Mouse (Mus musculus): Measurements from ENCODE around the gene Cacna1a.

Gene Cacna1a

GRCm38 (mm10) chr8:84413886-84414851 is 25.9 kb downstream of the Cacna1a start:
- no peak for DNase-seq (ENCODE audit: low spot score)

- DNase-seq (ENCODE audit: low spot score) = no peak
Measured at GRCm38 (mm10) chr8:84414918-84415317, 26.7 kb downstream of the Cacna1a start.

DNA sequence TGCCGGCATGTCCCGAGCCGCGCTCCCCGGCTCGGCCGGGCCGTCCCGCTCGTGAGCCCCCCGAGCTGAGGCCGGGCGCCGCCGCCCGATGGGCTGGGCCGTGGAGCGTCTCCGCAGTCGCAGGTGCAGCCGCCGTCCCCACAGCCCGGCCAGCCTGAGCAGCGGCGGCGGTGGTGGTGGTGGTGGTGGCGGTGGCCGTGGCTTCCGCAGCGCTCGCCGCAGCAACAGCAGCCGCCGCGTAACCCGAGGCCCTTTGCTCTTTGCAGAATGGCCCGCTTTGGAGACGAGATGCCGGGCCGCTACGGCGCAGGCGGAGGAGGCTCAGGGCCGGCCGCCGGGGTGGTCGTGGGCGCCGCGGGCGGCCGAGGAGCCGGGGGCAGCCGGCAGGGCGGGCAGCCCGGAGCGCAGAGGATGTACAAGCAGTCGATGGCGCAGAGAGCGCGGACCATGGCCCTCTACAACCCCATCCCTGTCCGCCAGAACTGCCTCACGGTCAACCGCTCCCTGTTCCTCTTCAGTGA is 27.2 kb downstream of the Cacna1a start:
- DNase-seq (ENCODE audit: low spot score) = no peak

GRCm38 (mm10) chr8:84416041-84416440 is 27.8 kb downstream of the Cacna1a start:
- no peak for DNase-seq (ENCODE audit: low spot score)

GRCm38 (mm10) chr8:84416915-84417314 is 28.7 kb downstream of the Cacna1a start:
- no peak for DNase-seq (ENCODE audit: low spot score)

DNA sequence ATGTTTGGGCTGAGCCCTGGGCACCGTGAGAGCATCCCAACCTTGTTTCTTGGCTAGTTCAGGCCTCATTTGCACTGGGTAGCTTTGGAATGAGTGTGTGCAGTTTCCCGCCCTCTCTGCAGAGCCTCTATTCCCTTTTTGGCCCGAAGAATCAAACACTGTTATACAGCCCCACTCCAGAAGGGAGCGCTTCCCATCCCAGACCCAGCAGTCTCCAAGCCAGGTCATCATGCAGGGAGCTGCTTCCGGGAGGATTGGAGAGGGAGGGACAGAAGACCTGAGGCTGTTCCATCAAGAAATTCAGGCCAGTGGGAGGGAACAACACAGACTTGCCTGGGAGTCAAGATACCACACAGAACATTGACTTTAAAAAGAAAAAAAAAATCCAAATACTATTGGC is 29.6 kb downstream of the Cacna1a start:
- no peak for DNase-seq (ENCODE audit: low spot score)

DNA sequence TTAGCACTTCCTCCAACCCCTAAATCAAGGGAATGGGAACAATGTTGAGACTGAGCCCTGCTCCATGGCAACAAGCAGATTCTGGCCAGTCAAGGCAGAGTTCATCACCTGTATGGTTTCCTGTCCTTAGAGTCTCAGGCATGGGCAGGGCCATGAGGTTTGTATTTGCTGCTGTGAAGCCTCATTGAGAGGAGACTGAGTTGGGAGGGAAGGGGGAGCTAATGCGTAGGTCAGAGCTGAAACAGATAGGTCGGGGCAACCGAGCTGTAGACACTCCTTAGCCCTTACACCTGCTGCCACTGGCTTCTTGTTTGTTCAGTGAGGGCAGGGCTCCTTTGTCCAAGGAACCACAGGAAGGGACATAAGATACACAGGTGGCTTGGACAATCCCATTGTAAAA is 36.2 kb downstream of the Cacna1a start:
- DNase-seq (ENCODE audit: low spot score) = no peak

- DNase-seq (ENCODE audit: low spot score) = no peak
Measured at GRCm38 (mm10) chr8:84426087-84426486, 37.8 kb downstream of the Cacna1a start.

DNA sequence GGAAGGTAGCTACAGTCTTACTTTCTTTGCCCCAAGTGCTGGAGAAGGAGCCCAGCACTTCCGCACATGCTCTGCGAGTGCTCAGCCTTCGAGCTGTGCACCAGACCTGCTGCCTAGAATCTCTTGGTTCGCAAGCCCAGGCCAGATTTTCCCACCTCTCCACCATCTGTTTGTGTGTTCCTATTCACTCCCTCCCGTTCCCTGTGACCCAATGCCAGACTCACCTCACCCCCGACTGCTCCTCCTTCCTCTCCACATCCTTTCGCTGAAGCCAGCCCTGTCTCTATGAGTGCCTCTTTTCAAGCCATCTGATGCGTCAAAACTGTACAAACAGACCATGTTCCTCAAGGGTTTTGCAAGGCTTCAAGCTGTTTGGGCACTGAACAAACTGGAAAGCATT is 38.3 kb downstream of the Cacna1a start:
- DNase-seq (ENCODE audit: low spot score) = no peak

DNA sequence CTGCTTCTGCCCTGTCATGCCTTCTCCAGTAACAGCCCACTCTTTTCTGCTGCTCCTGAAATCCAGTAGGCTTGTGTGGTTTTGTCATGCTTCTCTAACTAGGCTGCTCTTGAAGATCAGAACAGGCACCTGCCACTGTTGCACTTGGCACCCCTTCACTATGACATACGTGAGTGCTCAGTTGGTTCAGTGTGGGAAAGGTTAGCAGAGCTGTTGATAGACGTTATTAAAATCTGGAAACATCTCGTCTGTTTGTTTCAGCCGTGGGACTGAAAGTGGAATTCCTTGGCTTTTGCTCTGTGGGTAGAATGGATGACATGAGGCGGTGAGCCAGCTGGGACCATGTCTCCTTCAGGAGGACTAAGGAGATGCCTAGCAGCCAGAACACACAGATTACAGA is 39.8 kb downstream of the Cacna1a start:
- DNase-seq (ENCODE audit: low spot score) = no peak

GRCm38 (mm10) chr8:84429014-84429413 is 40.8 kb downstream of the Cacna1a start:
- no peak for DNase-seq (ENCODE audit: low spot score)

GRCm38 (mm10) chr8:84429492-84429891 is 41.3 kb downstream of the Cacna1a start:
- no peak for DNase-seq (ENCODE audit: low spot score)

GRCm38 (mm10) chr8:84435370-84435769 is 47.1 kb downstream of the Cacna1a start:
- no peak for DNase-seq (ENCODE audit: low spot score)

DNA sequence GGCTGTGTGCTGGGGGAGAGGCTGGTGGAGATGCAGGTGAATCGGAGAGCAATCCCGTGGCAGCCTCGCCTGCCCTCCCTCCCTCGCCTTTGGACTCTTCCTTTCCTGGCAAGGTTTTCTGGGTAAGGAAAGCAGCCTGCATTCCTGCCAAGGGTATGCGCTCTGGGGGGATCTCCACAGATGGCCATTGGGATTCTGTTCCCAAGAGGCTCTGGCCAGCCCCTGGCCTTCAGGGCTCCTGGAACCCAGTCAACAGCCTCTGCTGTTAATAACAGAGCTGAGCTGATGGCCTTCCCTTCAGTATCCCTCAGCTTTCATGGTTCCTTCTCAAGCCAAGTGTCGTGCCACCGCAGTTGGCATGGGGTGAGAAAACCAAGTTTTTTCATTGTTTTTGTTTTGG is 51.6 kb downstream of the Cacna1a start:
- no peak for DNase-seq (ENCODE audit: low spot score)

- DNase-seq (ENCODE audit: low spot score) = no peak
Measured at GRCm38 (mm10) chr8:84442043-84442442, 53.8 kb downstream of the Cacna1a start.

GRCm38 (mm10) chr8:84446571-84446991 is 58.3 kb downstream of the Cacna1a start:
- no peak for DNase-seq (ENCODE audit: low spot score)

GRCm38 (mm10) chr8:84454532-84454931 is 66.3 kb downstream of the Cacna1a start:
- no peak for DNase-seq (ENCODE audit: low spot score)

DNA sequence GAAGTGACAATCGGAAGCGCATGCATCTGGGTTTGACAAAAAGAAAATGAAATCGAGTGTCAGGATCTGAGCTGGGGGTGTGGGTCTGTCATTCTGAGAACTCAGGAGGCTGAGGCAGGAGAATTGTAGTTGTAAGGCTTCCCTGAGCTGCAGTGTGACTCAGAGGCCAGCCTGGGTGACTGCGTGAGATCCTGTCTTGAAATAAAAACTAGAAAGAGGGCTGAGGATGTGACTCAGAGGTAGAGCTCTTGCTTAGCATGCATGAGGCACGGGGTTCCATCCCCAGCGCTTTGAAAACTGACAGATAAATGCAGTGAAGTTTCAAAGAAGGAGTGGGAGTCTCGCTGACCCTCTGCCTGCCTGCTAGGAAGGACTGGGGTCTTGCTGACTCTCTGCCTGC is 70.6 kb downstream of the Cacna1a start:
- DNase-seq (ENCODE audit: low spot score) = no peak

- no peak for DNase-seq (ENCODE audit: low spot score)
Measured at GRCm38 (mm10) chr8:84459276-84459675, 71.0 kb downstream of the Cacna1a start.

GRCm38 (mm10) chr8:84460698-84461097 is 72.5 kb downstream of the Cacna1a start:
- DNase-seq (ENCODE audit: low spot score) = no peak

DNA sequence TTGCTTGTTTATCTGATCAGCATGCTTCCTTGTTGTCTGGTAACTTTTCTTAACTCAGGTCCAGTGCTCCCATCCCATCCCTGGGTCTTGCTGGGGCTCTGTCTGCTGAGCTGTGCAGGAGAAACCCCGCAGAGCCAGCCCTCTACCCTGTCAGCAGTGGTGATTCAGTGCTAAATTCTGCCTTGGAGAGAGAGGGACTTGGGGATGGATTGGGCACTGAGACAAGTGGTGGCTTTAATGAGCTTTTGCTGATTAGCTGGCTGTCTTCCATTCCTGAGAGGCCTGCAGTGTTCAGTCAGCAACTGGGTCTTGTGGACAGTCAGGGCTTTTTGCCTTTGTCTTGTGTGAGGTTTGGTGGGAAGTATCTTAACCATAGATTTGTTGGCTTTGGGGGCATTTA is 78.7 kb downstream of the Cacna1a start:
- DNase-seq (ENCODE audit: low spot score) = no peak

DNA sequence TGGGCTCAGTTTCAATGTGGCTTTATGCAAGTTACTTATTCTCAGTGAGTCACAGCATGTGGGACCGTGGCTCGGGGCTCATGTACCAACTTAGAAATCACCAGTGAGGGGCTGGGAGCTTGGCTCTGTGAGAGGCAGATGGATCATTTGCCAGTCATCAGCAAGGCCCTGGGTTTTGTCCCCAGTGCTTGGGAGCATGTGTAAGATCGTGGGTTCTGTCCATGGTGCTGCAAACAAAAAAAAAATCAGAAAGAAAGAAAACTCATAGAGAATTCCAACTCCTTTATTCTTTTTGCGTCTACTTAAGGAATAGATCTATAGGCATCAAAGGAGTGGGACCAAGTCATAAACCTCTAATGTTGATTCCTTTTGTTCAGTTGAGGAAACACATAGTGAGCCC is 80.8 kb downstream of the Cacna1a start:
- DNase-seq (ENCODE audit: low spot score) = no peak

DNA sequence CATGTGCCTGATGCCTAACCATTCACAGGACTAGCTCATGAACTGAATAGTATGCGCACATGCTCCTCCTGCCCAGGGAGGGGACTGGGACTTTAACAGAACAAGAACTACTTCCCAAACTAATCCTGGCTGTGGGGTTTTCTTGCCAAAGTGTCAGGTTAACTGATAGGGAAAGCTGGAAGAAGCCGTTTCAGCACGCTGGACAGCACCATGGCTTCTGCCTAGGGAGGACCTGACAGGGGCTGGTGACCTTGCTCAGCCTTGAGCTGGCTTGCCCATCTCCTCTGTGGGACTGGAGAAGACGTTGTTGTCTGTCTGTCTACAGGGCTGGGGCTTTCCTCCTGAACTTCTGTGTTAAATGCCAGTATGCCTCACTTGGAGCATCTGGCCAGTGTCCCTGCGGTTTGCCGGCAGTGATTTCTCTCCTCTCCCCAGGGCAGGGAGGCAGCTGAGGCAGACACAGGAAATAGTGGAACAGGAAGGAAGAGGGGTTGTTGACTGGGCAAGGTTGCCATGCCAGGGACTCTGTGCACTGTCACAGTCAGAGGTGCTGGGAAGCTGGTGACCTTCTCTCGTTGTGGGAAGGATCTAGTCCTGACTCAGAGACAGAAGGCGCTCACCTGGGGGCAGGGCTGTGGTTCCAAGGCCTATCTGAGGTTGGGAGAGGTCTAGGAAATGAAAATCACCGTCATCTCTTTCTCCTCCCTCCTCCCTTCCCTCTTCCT is 83.2 kb downstream of the Cacna1a start:
- no peak for DNase-seq (ENCODE audit: low spot score)

Measured in spleen, adult 12 weeks (tissue).